Mouse (Mus musculus): ENCODE data around the gene Svs1.

Svs1 gene

GRCm38 (mm10) chr6:49011191-49011590 is 24.5 kb downstream of the Svs1 start:
- DNase-seq (ENCODE audit: low read depth): no peak

GRCm38 (mm10) chr6:49013023-49013422 is 26.4 kb downstream of the Svs1 start:
- DNase-seq (ENCODE audit: low read depth): no peak

GRCm38 (mm10) chr6:49013458-49013857 is 26.8 kb downstream of the Svs1 start:
- no peak for DNase-seq (ENCODE audit: low read depth)

DNA sequence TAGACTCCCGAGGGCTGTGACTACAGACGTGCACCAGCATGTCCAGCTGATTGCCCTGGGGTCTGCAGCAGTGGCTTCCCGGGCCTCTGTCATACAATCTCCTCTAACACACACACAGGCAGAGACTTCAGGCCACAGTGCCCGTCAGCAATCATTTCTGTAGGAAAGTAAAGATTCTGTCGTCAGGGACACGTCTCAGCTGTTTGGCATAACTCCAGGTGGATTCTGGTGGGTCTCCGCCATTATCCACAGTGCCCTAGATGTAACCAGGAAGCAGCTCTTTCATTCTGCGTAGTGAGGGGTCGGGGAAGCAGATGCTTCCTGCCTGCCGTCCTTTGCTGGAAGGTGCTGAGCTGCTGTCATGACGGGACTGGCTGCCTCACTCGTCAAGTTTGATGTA is 30.5 kb downstream of the Svs1 start:
- DNase-seq (ENCODE audit: low read depth): no peak

GRCm38 (mm10) chr6:49019341-49019740 is 32.7 kb downstream of the Svs1 start:
- no peak for DNase-seq (ENCODE audit: low read depth)

DNA sequence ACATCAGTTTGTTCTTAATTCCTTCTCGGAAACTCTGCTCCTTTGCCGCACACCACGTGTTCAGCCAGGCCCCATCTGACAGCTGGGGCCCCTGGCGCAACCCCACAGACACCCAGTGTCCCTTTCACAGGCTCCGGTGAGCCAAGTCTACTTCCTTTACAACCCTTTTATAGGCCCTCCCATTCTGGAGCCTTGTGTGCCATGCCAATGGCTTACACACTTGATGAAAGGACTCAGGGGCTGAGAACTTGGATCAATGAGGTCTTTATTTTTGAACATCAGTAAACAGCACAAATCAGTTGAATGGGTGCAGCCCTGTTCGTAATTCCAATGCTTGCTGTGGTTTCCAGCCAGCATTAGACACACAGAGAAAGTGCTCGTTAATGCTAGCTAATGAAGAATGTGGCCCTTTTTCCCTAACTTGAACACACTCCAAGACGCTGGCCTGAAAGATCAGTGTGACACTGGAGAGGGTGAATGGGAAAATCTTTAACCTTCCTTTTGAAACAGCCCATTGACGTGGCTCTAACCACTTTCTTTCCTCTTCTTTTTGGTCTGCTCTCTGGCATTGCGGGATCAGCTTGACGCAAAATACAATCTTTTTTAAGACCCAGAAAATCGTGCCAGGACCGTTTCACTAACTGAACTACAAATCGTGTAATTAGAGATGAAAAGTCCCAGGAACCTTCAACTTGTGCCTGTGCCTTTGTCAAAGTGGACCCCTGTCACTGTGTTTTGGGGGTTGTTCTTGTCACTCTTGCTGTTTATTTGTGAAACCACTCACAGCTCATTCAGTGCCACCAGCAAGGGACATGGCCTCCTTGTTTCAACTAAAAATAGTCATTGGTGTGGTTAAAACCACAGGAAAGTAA is 34.7 kb downstream of the Svs1 start:
- DNase-seq (ENCODE audit: low read depth): no peak

DNA sequence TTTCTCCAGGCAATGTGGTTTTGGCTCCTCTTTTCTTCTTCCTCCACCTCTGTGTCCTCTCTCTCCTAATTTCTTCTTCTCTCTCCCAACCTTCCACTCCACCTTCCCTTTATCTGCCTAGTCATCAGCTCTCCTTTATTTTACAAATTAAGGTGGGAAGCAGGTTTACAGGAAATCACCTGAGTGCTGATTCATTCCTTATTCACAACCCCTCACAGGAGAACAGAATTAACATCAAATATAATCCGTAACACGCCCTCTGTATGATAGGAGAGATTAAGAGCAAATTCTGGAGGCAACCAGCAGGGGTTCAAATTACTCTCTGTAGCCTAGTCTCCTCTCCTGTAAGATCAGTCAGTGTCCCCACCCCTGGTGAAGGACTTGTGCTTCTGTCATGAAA is 35.7 kb downstream of the Svs1 start:
- no peak for DNase-seq (ENCODE audit: low read depth)

DNA sequence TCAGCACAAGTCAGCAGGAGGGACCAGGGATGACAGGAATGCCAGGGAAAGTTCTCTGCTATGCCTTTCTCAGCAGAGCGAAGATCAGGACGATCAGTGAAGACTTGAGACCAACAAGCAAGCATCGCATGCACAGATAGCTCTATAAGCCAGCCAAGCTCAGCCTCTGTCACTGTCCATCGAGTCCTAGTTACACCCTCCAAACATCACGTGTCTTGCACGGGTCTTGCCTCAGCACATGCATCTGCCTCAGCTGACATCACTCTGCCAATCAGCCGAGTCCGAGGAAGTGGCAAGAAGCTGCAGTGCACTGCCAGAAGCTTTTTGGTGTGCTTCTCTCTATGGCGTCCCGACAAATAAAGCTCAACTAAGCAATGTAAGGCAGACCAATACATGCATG is 36.7 kb downstream of the Svs1 start:
- no peak for DNase-seq (ENCODE audit: low read depth)

DNA sequence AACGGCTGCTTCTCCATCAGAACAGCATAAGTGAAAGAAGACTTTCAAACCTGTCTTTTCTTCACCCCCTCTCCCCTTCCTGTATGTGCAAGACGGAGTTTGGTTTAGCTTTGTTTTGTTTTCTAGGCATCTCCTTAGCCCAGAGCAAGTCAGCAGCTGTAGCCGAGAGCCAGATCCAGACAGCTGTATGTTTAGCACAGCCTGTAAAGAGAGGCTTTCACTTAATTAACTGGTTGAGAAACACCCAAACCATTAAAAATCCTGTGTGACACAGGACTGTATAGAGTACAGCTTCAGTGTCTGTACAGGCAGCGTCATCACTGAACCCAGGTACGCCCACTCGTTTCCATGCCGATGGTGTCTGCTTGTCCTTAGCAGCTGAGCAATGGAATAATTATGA is 38.6 kb downstream of the Svs1 start:
- no peak for DNase-seq (ENCODE audit: low read depth)

GRCm38 (mm10) chr6:49026496-49026895 is 39.8 kb downstream of the Svs1 start:
- DNase-seq (ENCODE audit: low read depth): no peak

GRCm38 (mm10) chr6:49028019-49028418 is 41.4 kb downstream of the Svs1 start:
- DNase-seq (ENCODE audit: low read depth): no peak

DNA sequence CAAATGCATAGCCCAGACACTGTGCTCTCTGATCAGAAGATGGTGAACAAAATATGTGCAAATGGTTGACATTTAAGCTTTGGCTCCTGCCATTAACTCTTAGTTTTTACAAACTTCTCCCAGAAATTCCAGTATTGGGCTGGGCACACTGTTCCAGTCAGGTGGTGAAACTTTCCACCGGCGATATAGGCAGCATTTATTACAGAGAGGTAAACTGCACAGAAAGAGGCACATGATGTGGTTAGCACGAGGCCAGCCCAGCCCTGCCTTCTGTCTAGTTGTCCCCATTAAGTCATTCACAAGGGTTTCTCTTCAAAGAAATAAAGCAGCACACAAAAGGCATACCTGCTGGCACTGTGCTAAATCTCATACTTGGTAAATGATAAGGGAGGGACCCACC is 42.0 kb downstream of the Svs1 start:
- no peak for DNase-seq (ENCODE audit: low read depth)

GRCm38 (mm10) chr6:49031230-49031629 is 44.6 kb downstream of the Svs1 start:
- no peak for DNase-seq (ENCODE audit: low read depth)

- no peak for DNase-seq (ENCODE audit: low read depth)
These were observed 46.1 kb downstream of the Svs1 start for GRCm38 (mm10) chr6:49032783-49033182.

GRCm38 (mm10) chr6:49036275-49037267 is 49.9 kb downstream of the Svs1 start, which contains the start of gene Gpnmb:
Gene Gpnmb, plus strand, starts transcription at chr6:49036546.
- DNase-seq (ENCODE audit: low read depth): peak; percentile 40

DNA sequence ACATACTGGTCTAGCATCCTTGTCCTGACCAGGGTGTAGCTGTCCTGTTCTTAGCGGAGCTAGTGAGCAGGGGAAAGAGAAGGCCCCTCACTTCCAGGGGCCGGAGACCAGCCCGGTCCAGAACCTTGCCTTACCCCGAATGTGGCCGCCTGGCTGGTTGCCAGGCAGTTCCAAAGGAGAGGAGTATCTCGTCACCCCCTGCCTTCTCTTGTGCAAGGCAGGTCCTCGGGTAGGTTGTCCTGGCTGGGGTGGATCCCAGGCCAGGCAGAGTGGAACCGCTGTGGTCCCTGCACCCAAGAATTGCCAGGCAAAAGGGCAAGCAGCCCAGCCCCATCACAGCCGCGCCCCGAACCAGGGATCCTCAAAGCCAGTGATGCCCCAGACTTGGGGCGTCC is 50.6 kb downstream of the Svs1 start:
- no peak for DNase-seq (ENCODE audit: low read depth)

DNA sequence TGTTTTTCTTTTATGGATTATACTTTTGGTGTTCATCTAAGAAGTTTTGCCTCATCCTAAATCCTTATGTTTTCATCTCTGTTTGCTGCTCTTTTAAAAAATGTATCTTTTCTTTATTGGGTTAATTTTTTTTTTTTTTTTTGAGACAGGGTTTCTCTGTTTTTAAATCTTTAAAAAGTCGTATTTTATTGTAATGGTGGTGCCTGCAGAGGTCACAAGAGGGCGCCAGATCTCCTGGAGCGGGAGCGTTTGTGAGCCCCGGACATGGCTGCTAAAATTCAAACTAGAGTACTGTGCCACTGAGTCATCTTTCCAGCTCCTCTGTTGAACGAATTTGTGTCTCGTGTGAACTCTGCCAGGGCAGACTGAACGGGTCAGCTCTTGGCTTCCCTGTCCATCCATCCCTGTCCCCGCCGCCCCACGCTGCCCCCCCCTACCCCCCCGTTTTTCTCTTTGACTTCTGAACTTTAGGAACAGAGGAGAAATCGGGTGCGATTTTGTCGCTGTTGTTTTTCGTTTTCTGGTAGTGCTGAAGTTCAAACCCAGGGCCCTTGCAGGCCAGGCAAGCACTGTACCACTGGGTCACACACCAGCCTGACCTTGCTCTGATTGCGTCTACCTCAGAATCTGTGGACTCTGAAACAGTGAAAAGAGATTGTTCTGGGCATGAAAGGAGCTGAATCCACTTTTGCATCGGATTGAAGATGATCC is 53.0 kb downstream of the Svs1 start:
- peak; percentile 48 for DNase-seq (ENCODE audit: low read depth)

Measured in fibroblast of lung, adult 2 months (primary cell).